21 mouse cellular contexts compared by ENCODE assay signal in the genomic region with DNA sequence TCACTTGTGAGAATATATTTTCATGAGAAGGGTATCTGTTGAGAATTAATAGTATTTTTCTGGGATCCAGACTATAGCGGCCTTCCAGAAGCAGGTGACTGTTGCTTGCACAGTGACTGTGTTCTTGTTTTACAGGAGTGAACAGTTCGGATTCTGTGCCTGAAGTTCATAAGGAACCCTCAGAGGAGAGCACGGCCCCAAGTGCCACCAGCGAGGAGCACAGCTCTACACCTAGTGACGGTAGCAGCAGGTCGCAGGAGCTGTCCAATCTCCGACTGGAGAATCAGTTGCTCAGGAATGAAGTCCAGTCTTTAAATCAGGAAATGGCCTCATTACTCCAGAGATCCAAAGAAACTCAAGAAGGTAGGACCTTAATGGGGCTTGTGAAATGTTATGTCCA. TPM values are rescaled to one million over a fixed set of nuclear protein-coding genes. Genes with fewer than 3 reads are reported as not detected.
DNase-seq lines count a peak whose midpoint lies in the region; ATAC-seq lines count a peak whose summit lies in the region.
"Had no signal": no experiment of that assay in that cellular context is flagged by ENCODE, and none has a peak within 500 bp of the region (broad histone marks: within the 10 kb centered on the region; RNA-seq: fewer than 3 reads in every experiment).

No protein-coding gene starts in this region.

- no peak overlapping the region for H3K4me2 ChIP-seq in forebrain, embryonic 13.5 days
- H3K4me2 ChIP-seq in forebrain, embryonic 12.5 days: no peak overlapping the region

- WGBS in forebrain, embryonic 13.5 days: 94% methylated on average over 7 of the region's 7 CpGs
- 92% methylated on average over 7 of the region's 7 CpGs for WGBS in forebrain, embryonic 12.5 days
- WGBS in heart, embryonic 10.5 days: 83% methylated on average over 7 of the region's 7 CpGs

- no peak overlapping the region for H3K4me3 ChIP-seq in forebrain, embryonic 13.5 days
- no peak overlapping the region for H3K4me3 ChIP-seq in forebrain, embryonic 12.5 days (replicated peaks)
- H3K4me3 ChIP-seq in heart, embryonic 10.5 days: no peak overlapping the region

- peaks cover 10% of the 10 kb centered on the region for H3K4me1 ChIP-seq in forebrain, embryonic 13.5 days
- H3K4me1 ChIP-seq in forebrain, embryonic 12.5 days: peaks cover 6% of the 10 kb centered on the region; the same call in 1 of the 2 replicates
- H3K4me1 ChIP-seq in heart, embryonic 10.5 days: 0 out of 2 replicates have a peak, but pooled peaks cover 2% of the 10 kb centered on the region

- H3K36me3 ChIP-seq in forebrain, embryonic 13.5 days (ENCODE audit: poor library complexity, severe bottlenecking): peaks cover 58% of the 10 kb centered on the region
- peaks cover 36% of the 10 kb centered on the region for H3K36me3 ChIP-seq in forebrain, embryonic 12.5 days (replicated peaks)
- peaks cover 52% of the 10 kb centered on the region for H3K36me3 ChIP-seq in heart, embryonic 10.5 days

- no peaks in the 10 kb centered on the region for H3K9me3 ChIP-seq in forebrain, embryonic 13.5 days (replicated peaks)
- H3K9me3 ChIP-seq in forebrain, embryonic 12.5 days: no peaks in the 10 kb centered on the region
- no peaks in the 10 kb centered on the region for H3K9me3 ChIP-seq in heart, embryonic 10.5 days
- H3K9me3 ChIP-seq: G1E had no signal

- no peaks in the 10 kb centered on the region for H3K27me3 ChIP-seq in forebrain, embryonic 13.5 days
- no peaks in the 10 kb centered on the region for H3K27me3 ChIP-seq in forebrain, embryonic 12.5 days
- H3K27me3 ChIP-seq in heart, embryonic 10.5 days (ENCODE audit: insufficient read depth, poor library complexity, severe bottlenecking): no peaks in the 10 kb centered on the region
- H3K27me3 ChIP-seq: CH12.LX, Patski had no signal

- ATAC-seq in forebrain, embryonic 13.5 days: no peak
- no peak for ATAC-seq in forebrain, embryonic 12.5 days (ENCODE audit: low FRiP score)
- ATAC-seq: activated CD4-positive, CD25-positive, alpha-beta regulatory T cell, adult 4 months; CD4-positive, CD25-positive, alpha-beta regulatory T cell, adult 4 months; Patski had no signal

- intact Hi-C loops in heart, postnatal 25 days (cut with DNase I): no loop called here

- peak overlapping the region; percentile 22; the same call in 1 of the 2 replicates for H3K9ac ChIP-seq in forebrain, embryonic 13.5 days
- H3K9ac ChIP-seq in forebrain, embryonic 12.5 days: no peak overlapping the region

- peak; percentile 51 for DNase-seq in heart, adult 11 months
- DNase-seq in heart, adult 18-20 months: no peak
- DNase-seq in heart, embryonic 10.5 days (ENCODE audit: low spot score): peak; percentile 71
- DNase-seq in heart, postnatal 25 days (ENCODE audit: low spot score): no peak
- DNase-seq: adrenal gland, adult 2 months; adrenal gland, adult 8-10 months; adrenal gland, postnatal 10 days; adrenal gland, postnatal 14 days; adrenal gland, postnatal 25 days; adrenal gland, postnatal 36 days; B cell, adult 2 months; cerebellum, adult 11 months; cerebellum, adult 11-12 months; cerebellum, adult 18-20 months had no signal

- H3K27ac ChIP-seq in forebrain, embryonic 13.5 days: no peak overlapping the region
- no peak overlapping the region for H3K27ac ChIP-seq in forebrain, embryonic 12.5 days
- no peak overlapping the region for H3K27ac ChIP-seq in heart, embryonic 10.5 days

RNA-seq across cellular contexts. Expression of a gene that starts 5.5 kb away (rescaled TPM):
- polyA plus RNA-seq in forebrain, embryonic 13.5 days (2015; fragmentation: Nextera tagmentation; extraction: Ambion mirVana): 29.2 and 30.5 TPM in 2 replicates
- polyA plus RNA-seq in forebrain, embryonic 12.5 days (2016; fragmentation: Nextera tagmentation; extraction: Ambion mirVana): 32.4 and 34.8 TPM in 2 replicates
- 10 to 100 TPM; 25.7 to 28.3 TPM for total RNA-seq in heart, adult 18-20 months (2021)
- polyA plus RNA-seq in heart, embryonic 10.5 days (2016; fragmentation: Nextera tagmentation; extraction: Ambion mirVana): 25.7 and 26.1 TPM in 2 replicates
- 10 to 100 TPM; 23.8 to 24.4 TPM for total RNA-seq in heart, postnatal 25 days (2021)

RNA-seq across cellular contexts. Expression of a gene that starts 34.8 kb away (rescaled TPM):
- polyA plus RNA-seq in forebrain, embryonic 13.5 days (2015; fragmentation: Nextera tagmentation; extraction: Ambion mirVana): 47.9 and 48.4 TPM in 2 replicates
- 47.1 and 47.5 TPM in 2 replicates for polyA plus RNA-seq in forebrain, embryonic 12.5 days (2016; fragmentation: Nextera tagmentation; extraction: Ambion mirVana)
- total RNA-seq in heart, adult 18-20 months (2021): 10 to 100 TPM; 60.6 to 61.5 TPM
- 84.4 and 111 TPM in 2 replicates for polyA plus RNA-seq in heart, embryonic 10.5 days (2016; fragmentation: Nextera tagmentation; extraction: Ambion mirVana)
- 10 to 100 TPM; 62.2 to 72.2 TPM for total RNA-seq in heart, postnatal 25 days (2021)

Comparison
In these comparisons a context has a peak if more than half of its experiments do, and no peak if none do; other contexts are left out.
1. DNase-seq: peak in heart, adult 11 months (single experiment) and heart, embryonic 10.5 days (single experiment); none in heart, adult 18-20 months (0 of 2) and heart, postnatal 25 days (single experiment).